Mouse (Mus musculus): ENCODE results near the gene Dnaic2.

DNA sequence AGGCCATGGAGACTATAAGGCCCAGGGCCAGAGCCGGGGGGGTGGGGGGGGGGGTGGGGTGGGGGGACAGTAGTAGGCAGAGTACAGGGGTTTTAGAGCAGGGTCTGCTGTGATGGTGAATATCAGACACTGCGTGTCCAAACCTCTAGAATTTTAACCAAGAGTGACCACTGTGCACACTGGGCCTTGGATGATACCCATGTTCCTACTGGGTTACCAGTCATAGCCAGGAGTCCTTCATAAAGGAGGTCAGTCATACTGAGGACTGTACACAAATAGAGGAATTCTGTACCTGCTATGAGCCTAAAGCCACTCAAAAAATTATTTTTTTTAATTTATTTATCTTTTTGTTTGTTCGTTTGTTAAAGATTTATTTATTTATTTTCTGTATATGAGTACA is 38.5 kb upstream of the Dnaic2 start:
- TF ChIP-seq CTCF (IDR thresholded peaks at IDR 0.05; ENCODE audit: low read depth) (no peak), EP300 (IDR thresholded peaks at IDR 0.05; ENCODE audit: low read depth) (no peak)

Measured in liver, embryonic 14.5 days (tissue).